Mouse (Mus musculus): ENCODE results near the gene Proca1. TPM values are rescaled to one million over a fixed set of nuclear protein-coding genes. Genes with fewer than 3 reads are reported as not detected.
"Not testable (repeated sequence)": the region's sequence is repeated elsewhere in the genome, so short reads cannot be mapped to it uniquely, and the experiment has no call there.

Proca1 gene
- polyA plus RNA-seq, 1 experiment from 2014 or later, result 2.3 TPM

- H3K4me3 ChIP-seq, result peak overlapping the region; percentile 68
- no peak for ATAC-seq (ENCODE audit: low FRiP score, low read depth)
- H3K36me3 ChIP-seq, result peaks cover 30% of the 10 kb centered on the region
- peaks cover 7% of the 10 kb centered on the region; the same call in 1 of the 2 replicates for H3K27me3 ChIP-seq
- WGBS, result 2% methylated on average over 10 of the region's 10 CpGs
- peaks cover 46% of the 10 kb centered on the region for H3K4me1 ChIP-seq
- peak overlapping the region; percentile 90; the same call in 1 of the 2 replicates for H3K27ac ChIP-seq (replicated peaks)
- H3K9me3 ChIP-seq, result no peaks in the 10 kb centered on the region
- peak overlapping the region; percentile 83 for H3K4me2 ChIP-seq (replicated peaks)
- no peak overlapping the region; the same call in 1 of the 2 replicates for H3K9ac ChIP-seq (replicated peaks)
Measured at GRCm38 (mm10) chr11:78177437-78177836, 15.8 kb upstream of the Proca1 start.

DNA sequence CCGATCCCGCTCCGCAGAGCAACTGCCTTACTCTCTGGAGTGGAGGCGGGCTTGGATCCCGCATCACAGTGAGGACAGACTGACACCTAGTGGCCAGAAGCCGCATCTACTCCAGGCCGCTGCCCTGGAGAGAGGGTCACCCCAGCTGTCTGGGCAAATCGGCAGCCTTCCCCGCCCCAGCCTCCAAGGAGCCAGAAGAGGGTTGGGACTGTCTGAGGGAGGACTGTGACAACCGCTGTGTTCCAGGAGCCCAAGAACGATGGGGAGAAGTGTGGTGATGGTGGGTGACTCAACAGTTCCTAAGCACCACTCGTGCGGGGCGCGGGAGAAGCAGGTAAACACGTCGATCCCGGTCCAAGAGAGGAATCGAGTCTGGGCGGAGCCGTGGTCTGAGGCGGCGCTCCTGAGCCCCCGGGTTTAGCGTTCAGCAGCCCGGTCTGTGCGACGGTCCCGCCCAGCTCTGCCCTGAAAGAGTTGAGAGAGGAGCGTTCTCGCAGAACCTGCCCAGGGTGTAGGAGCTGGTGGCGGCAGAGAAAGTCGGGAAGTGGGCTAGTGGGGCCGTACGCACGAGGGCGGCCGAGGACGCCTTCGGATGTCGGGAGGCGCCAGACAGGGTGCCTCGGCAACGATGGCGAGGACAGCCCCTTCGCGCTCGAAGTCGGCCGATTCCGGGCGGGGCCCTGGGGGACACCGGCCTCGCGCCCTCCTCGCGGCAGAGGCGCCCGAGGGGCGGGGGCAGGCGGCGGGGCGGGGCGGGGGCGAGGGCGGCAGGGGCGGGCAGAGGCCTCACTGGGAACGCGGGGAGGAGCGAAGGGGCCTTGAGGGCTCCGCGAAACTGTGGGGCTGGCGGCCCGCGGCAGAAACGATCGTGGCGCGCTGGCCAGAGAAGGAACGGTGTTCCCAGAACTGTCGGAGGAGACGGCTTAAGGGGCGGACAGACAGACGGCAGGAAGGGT lies 15.0 kb upstream of the Proca1 start:
- peak overlapping the region; percentile 68 for H3K9ac ChIP-seq (replicated peaks)
- peak overlapping the region; percentile 90 for H3K27ac ChIP-seq (replicated peaks)
- peaks cover 30% of the 10 kb centered on the region for H3K36me3 ChIP-seq
- peak overlapping the region; percentile 83 for H3K4me2 ChIP-seq (replicated peaks)
- no peaks in the 10 kb centered on the region for H3K9me3 ChIP-seq
- peak; percentile 80 for ATAC-seq (ENCODE audit: low FRiP score, low read depth)
- peaks cover 47% of the 10 kb centered on the region for H3K4me1 ChIP-seq
- WGBS, result under 1% methylated on average over 78 of the region's 84 CpGs
- H3K27me3 ChIP-seq, result peaks cover 7% of the 10 kb centered on the region; the same call in 1 of the 2 replicates
- H3K4me3 ChIP-seq, result peak overlapping the region; percentile 68

DNA sequence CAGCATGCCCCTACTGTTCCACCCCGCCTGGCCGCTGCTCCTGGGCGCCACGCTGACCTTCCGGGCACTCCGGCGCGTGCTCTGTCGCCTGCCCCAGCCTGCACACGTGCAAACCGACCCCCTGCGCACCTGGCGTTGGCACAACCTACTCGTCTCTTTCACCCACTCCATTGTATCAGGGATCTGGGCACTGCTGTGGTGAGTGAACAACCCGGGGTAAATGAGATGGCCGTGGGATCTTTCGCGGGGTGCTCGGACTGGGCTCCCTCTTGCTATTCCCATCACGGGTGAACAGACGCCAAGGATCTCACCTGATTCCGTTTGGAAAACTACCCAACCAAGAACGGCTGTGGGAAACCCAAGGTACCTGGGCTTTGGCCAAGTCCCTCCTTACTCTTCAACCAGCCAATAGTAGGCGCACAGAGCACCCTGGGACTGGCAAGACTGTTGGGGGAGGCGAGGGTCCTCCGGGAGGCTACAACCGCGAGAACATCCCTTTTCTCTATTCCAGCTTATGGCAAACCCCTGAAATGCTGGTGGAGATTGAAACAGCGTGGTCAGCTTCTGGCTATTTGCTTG lies 14.2 kb upstream of the Proca1 start:
- H3K4me3 ChIP-seq, result peak overlapping the region; percentile 68
- H3K4me2 ChIP-seq (replicated peaks), result peak overlapping the region; percentile 83
- H3K9ac ChIP-seq (replicated peaks), result peak overlapping the region; percentile 68
- peak overlapping the region; percentile 90 for H3K27ac ChIP-seq (replicated peaks)
- ATAC-seq (ENCODE audit: low FRiP score, low read depth), result 0 out of 2 replicates have a peak, but pooled peaks have one; percentile 7
- H3K27me3 ChIP-seq, result peaks cover 7% of the 10 kb centered on the region; the same call in 1 of the 2 replicates
- peaks cover 30% of the 10 kb centered on the region for H3K36me3 ChIP-seq
- under 1% methylated on average over 29 of the region's 29 CpGs for WGBS
- no peaks in the 10 kb centered on the region for H3K9me3 ChIP-seq
- H3K4me1 ChIP-seq, result peaks cover 47% of the 10 kb centered on the region

- no peaks in the 10 kb centered on the region for H3K9me3 ChIP-seq
- 34% methylated on average over 8 of the region's 8 CpGs for WGBS
- peaks cover 30% of the 10 kb centered on the region for H3K36me3 ChIP-seq
- H3K9ac ChIP-seq (replicated peaks), result peak overlapping the region; percentile 68
- peak overlapping the region; percentile 83 for H3K4me2 ChIP-seq (replicated peaks)
- H3K27me3 ChIP-seq, result peaks cover 7% of the 10 kb centered on the region; the same call in 1 of the 2 replicates
- peak overlapping the region; percentile 68 for H3K4me3 ChIP-seq
- peak overlapping the region; percentile 90 for H3K27ac ChIP-seq (replicated peaks)
- peaks cover 47% of the 10 kb centered on the region for H3K4me1 ChIP-seq
- no peak for ATAC-seq (ENCODE audit: low FRiP score, low read depth)
Measured at GRCm38 (mm10) chr11:78179438-78179999, 13.7 kb upstream of the Proca1 start.

DNA sequence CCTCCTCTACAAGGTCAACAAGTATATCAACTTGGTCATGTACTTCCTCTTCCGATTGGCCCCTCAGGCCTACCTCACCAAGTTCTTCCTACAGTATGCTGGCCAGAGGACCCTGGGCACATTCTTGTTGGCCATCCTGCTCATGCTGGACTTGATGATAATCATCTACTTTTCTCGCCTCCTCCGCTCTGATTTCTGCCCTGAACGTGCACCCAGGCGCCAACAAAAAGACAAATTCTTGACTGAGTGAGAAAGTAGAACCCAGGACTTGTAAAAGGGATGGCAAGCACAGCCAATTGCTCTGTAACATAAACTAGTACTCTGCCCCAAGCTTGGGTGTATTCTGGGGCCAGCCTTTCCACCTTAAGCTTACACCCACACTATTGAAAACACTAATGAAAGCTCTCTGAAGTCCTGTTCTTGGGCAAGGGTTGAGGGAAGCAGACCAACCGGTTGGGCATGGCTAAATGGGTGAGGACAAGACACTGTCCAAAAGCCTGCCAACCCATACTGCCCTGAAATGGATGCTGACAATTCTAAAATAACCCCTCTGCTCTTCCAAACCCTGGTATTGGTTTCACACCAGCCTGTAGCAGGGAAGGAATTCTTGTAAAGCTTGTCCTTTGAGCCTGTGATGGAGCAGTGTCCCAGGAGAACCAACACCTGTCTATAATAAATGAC lies 13.0 kb upstream of the Proca1 start:
- ATAC-seq (ENCODE audit: low FRiP score, low read depth), result no peak
- no peak overlapping the region for H3K27ac ChIP-seq (replicated peaks)
- H3K27me3 ChIP-seq, result peaks cover 7% of the 10 kb centered on the region; the same call in 1 of the 2 replicates
- peaks cover 30% of the 10 kb centered on the region for H3K36me3 ChIP-seq
- 79% methylated on average over 6 of the region's 6 CpGs for WGBS
- H3K9ac ChIP-seq (replicated peaks), result no peak overlapping the region; the same call in 1 of the 2 replicates
- H3K4me2 ChIP-seq (replicated peaks), result peak overlapping the region; percentile 83
- peaks cover 47% of the 10 kb centered on the region for H3K4me1 ChIP-seq
- H3K4me3 ChIP-seq, result no peak overlapping the region
- H3K9me3 ChIP-seq, result no peaks in the 10 kb centered on the region

- Histone ChIP-seq H3K36me3 (peaks cover 30% of the 10 kb centered on the region), H3K9me3 (no peaks in the 10 kb centered on the region), H3K9ac (replicated peaks) (peak overlapping the region; percentile 81; the same call in 1 of the 2 replicates), H3K4me2 (replicated peaks) (peak overlapping the region; percentile 77), H3K27ac (replicated peaks) (no peak overlapping the region), H3K27me3 (0 out of 2 replicates have a peak, but pooled peaks cover 3% of the 10 kb centered on the region), H3K4me1 (peaks cover 44% of the 10 kb centered on the region), H3K4me3 (peak overlapping the region; percentile 65)
- ATAC-seq (ENCODE audit: low FRiP score, low read depth), result no peak
- 54% methylated on average over 2 of the region's 2 CpGs for WGBS
Measured at GRCm38 (mm10) chr11:78181830-78182357, 11.3 kb upstream of the Proca1 start.

DNA sequence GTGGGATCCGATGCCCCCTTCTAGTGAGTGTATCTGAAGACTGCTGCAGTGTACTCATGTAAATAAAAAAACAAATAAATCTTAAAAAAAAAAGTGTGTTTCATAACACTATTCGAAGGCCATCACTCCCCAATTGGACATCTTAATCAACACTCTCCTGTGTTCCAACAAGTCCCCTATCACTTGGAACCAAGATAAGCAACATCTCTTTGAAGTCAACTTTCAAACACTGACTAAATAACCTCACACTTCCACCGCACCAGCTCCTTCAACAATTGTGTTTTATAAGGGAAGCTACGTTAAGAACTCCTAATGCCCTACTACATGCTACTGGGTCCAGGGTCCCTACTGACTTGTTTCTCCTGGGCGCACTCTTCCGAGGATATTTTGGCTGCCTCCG lies 10.7 kb upstream of the Proca1 start:
- Histone ChIP-seq H3K9ac (replicated peaks) (peak overlapping the region; percentile 81), H3K4me3 (peak overlapping the region; percentile 65), H3K36me3 (peaks cover 30% of the 10 kb centered on the region), H3K27me3 (no peaks in the 10 kb centered on the region), H3K4me2 (replicated peaks) (peak overlapping the region; percentile 77), H3K27ac (replicated peaks) (peak overlapping the region; percentile 93; the same call in 1 of the 2 replicates), H3K4me1 (peaks cover 38% of the 10 kb centered on the region), H3K9me3 (no peaks in the 10 kb centered on the region)
- WGBS, result 10% methylated on average over 7 of the region's 7 CpGs
- ATAC-seq (ENCODE audit: low FRiP score, low read depth), result no peak

DNA sequence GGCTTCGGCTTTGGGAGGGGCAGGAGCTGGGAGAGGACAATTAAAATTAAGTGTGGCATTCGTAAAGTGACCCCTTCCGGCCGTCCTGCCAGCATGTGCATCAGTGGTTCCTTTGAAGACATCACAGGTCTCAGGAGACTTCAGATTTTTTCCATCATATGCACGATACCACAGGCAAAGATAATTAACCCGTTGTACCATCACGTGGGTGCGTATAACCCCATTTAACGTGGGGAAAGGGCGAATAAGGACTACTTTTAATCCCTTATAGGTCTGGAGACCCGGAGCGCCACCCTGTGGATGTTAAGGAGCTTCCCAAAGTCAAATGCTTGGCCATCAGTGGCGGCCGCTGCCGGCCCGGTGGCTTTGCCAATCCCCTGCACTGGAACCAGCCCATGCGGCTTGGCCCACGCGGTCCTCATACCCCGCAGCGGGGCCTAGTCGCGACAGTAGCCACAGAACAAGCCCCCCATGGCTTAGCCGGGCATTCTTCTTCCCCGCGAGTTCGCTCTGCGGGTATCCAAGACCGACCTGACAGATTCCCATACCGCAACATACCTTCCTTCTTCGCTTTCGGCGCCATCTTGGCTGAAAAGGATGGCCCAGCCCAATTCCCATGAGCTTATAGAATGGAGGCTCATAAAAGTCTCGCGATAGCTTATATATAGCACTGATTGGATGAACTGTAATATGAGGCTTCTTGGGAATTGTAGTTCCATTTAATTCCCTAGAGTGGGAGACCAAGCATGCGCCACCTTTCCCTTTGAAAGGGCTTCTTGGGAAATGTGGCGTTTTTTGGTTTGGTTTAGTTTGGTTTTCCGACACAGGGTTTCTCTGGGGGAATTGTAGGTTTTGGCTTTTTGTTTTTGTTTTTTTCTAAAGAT lies 10.0 kb upstream of the Proca1 start, which contains the start of gene Rpl23a:
Gene Rpl23a, minus strand, starts transcription at position 624 of the 884 bp plus-strand sequence.
- Histone ChIP-seq H3K27ac (replicated peaks) (peak within 1 kb of the TSS; percentile 93), H3K27me3 (no peaks in the 10 kb centered on the region), H3K9ac (replicated peaks) (peak within 1 kb of the TSS; percentile 81), H3K4me1 (peaks cover 39% of the 10 kb centered on the region), H3K36me3 (peaks cover 30% of the 10 kb centered on the region), H3K4me3 (peak within 1 kb of the TSS; percentile 65), H3K4me2 (replicated peaks) (peak within 1 kb of the TSS; percentile 77), H3K9me3 (no peaks in the 10 kb centered on the region)
- WGBS, result under 1% methylated on average over 38 of the region's 38 CpGs
- peak; percentile 91 for ATAC-seq (ENCODE audit: low FRiP score, low read depth)

DNA sequence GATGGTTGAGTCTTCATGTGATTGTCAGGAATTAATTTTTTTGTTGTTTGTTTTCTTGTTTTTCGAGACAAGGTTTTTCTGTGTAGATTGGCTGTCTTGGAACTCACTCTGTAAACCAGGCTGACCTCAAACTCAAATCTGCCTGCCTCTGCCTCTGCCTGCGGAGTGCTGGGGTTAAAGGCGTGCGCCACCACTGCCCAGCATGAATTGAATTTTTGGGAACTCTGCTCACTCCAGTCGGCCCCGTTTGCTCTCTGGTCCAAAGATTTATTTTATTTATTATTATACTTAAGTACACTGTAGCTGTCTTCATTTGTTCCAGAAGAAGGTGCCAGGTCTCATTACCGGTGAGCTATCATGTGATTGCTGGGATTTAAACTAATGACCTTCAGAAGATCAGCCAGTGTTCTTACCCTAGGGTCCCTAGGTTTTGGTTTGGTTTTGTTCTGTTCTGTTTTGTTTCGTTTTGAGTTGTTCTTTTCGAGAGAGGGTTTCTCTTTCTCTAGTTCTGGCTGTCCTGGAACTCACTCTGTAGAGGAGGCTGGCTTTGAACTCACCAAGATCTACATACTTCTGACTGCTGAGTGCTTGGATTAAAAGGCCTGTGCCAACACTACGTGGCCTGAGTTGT lies 9.2 kb upstream of the Proca1 start:
- 54% methylated on average over 10 of the region's 10 CpGs for WGBS
- H3K4me3 ChIP-seq, result peak overlapping the region; percentile 65
- H3K9me3 ChIP-seq, result no peaks in the 10 kb centered on the region
- peaks cover 32% of the 10 kb centered on the region for H3K4me1 ChIP-seq
- peak overlapping the region; percentile 77 for H3K4me2 ChIP-seq (replicated peaks)
- no peak overlapping the region for H3K27ac ChIP-seq (replicated peaks)
- H3K36me3 ChIP-seq, result peaks cover 30% of the 10 kb centered on the region
- no peaks in the 10 kb centered on the region for H3K27me3 ChIP-seq
- 0 out of 2 replicates have a peak overlapping the region, but pooled peaks have one; percentile 4 for H3K9ac ChIP-seq (replicated peaks)
- ATAC-seq (ENCODE audit: low FRiP score, low read depth), result no peak

DNA sequence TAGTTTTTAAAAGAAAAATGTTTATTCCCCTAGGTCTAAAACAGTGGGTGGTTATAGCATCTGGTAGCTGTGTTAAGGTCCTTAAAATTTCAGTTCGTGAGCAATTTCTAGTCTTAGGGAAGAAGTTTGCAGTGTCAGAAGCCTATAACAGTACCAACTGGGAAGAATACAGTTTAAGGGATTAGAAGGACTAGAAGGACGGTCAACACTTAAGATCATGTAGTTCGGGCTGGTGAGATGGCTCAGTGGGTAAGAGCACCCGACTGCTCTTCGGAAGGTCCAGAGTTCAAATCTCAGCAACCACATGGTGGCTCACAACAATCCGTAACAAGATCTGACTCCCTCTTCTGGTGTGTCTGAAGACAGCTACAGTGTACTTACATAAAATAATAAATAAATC lies 8.5 kb upstream of the Proca1 start:
- Histone ChIP-seq H3K36me3 (peaks cover 26% of the 10 kb centered on the region), H3K4me1 (peaks cover 30% of the 10 kb centered on the region)
- H3K4me3 ChIP-seq; H3K4me2 ChIP-seq (replicated peaks); ATAC-seq (ENCODE audit: low FRiP score, low read depth); H3K9me3 ChIP-seq; H3K27me3 ChIP-seq; H3K27ac ChIP-seq (replicated peaks); H3K9ac ChIP-seq (replicated peaks): not testable (repeated sequence)
- WGBS, result 94% methylated on average over 6 of the region's 6 CpGs

Data from midbrain, embryonic 12.5 days (tissue).